Mouse (Mus musculus): ENCODE measurements around the gene Pprc1. TPM values are rescaled to one million over a fixed set of nuclear protein-coding genes. Genes with fewer than 3 reads are reported as not detected.

Gene Pprc1
- polyA plus RNA-seq, 1 experiment from 2014 or later, result 46.7 TPM

GRCm38 (mm10) chr19:46096396-46096795 is 51.7 kb downstream of the Pprc1 start:
- WGBS, result 86% methylated on average over 5 of the region's 5 CpGs
- no peak for DNase-seq (ENCODE audit: low spot score)
- Histone ChIP-seq H3K36me3 (replicated peaks; ENCODE audit: control insufficient read depth, insufficient read depth, low read depth, low read length) (no peaks in the 10 kb centered on the region), H3K9me3 (replicated peaks; ENCODE audit: control insufficient read depth, low read length) (no peaks in the 10 kb centered on the region), H3K4me3 (ENCODE audit: low read depth, low read length) (no peak overlapping the region), H3K27ac (replicated peaks; ENCODE audit: low read depth, low read length) (no peak overlapping the region), H3K4me1 (ENCODE audit: control insufficient read depth, insufficient read depth, low read length) (no peaks in the 10 kb centered on the region), H3K9ac (replicated peaks; ENCODE audit: low read length) (no peak overlapping the region), H3K27me3 (ENCODE audit: control insufficient read depth, insufficient read depth, low read length) (no peaks in the 10 kb centered on the region), H3K4me2 (ENCODE audit: low read depth, low read length) (no peak overlapping the region)
- no peak for ATAC-seq (replicated peaks; ENCODE audit: insufficient number of reproducible peaks, low FRiP score, low TSS enrichment, low read depth)

- Histone ChIP-seq H3K9me3 (replicated peaks; ENCODE audit: control insufficient read depth, low read length) (no peaks in the 10 kb centered on the region), H3K9ac (replicated peaks; ENCODE audit: low read length) (no peak overlapping the region), H3K4me2 (ENCODE audit: low read depth, low read length) (no peak overlapping the region), H3K36me3 (replicated peaks; ENCODE audit: control insufficient read depth, insufficient read depth, low read depth, low read length) (no peaks in the 10 kb centered on the region), H3K4me1 (ENCODE audit: control insufficient read depth, insufficient read depth, low read length) (no peaks in the 10 kb centered on the region), H3K27ac (replicated peaks; ENCODE audit: low read depth, low read length) (no peak overlapping the region), H3K27me3 (ENCODE audit: control insufficient read depth, insufficient read depth, low read length) (no peaks in the 10 kb centered on the region), H3K4me3 (ENCODE audit: low read depth, low read length) (no peak overlapping the region)
- ATAC-seq (replicated peaks; ENCODE audit: insufficient number of reproducible peaks, low FRiP score, low TSS enrichment, low read depth) (no peak), DNase-seq (ENCODE audit: low spot score) (no peak)
- 92% methylated on average over 3 of the region's 3 CpGs for WGBS
Observed at GRCm38 (mm10) chr19:46099561-46099960, 54.9 kb downstream of the Pprc1 start.

DNA sequence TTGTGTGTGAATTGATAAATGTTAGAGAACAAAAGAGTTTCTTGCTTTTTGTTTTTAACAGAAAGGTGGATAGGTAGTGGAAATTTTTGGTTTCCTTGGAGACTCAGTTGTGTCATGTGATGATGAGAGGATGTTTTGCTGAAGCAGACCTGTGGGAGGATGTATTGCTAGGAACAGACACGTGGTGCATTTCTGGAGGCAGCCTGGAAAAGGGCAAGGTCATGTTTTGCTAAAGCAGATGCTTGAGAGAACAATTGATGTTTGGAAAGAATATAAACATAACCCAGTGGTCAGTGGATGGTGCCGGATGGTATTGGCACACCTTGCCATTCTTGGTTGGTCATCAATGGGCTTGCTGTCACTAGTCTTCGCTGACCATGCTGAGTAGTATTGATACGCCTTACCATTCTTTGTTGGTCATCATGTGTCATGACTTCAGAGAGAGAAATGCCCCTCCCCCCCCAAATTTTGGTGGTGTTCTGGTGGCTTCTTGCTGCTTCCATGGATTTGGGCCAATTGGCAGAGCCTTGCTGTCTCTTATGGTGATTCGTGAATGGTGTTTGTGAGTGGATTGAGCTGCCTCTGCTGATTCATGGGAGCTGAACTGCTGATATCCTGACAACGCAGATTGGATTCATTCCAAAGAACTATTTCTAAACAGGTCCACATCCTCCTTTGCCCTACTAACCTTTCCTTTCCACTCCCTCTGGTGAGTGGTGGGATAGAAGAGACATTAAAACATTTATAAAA is 58.9 kb downstream of the Pprc1 start:
- no peak for ATAC-seq (replicated peaks; ENCODE audit: insufficient number of reproducible peaks, low FRiP score, low TSS enrichment, low read depth)
- H3K9me3 ChIP-seq (replicated peaks; ENCODE audit: control insufficient read depth, low read length), result no peaks in the 10 kb centered on the region
- DNase-seq (ENCODE audit: low spot score), result no peak
- WGBS, result 90% methylated on average over 6 of the region's 6 CpGs
- no peak overlapping the region for H3K27ac ChIP-seq (replicated peaks; ENCODE audit: low read depth, low read length)
- no peak overlapping the region for H3K4me2 ChIP-seq (ENCODE audit: low read depth, low read length)
- H3K4me3 ChIP-seq (ENCODE audit: low read depth, low read length), result no peak overlapping the region
- H3K9ac ChIP-seq (replicated peaks; ENCODE audit: low read length), result no peak overlapping the region
- no peaks in the 10 kb centered on the region for H3K4me1 ChIP-seq (ENCODE audit: control insufficient read depth, insufficient read depth, low read length)
- H3K27me3 ChIP-seq (ENCODE audit: control insufficient read depth, insufficient read depth, low read length), result no peaks in the 10 kb centered on the region
- no peaks in the 10 kb centered on the region for H3K36me3 ChIP-seq (replicated peaks; ENCODE audit: control insufficient read depth, insufficient read depth, low read depth, low read length)

GRCm38 (mm10) chr19:46104187-46104557 is 59.5 kb downstream of the Pprc1 start:
- ATAC-seq (replicated peaks; ENCODE audit: insufficient number of reproducible peaks, low FRiP score, low TSS enrichment, low read depth), result no peak
- DNase-seq (ENCODE audit: low spot score), result no peak
- WGBS, result 87% methylated on average over 2 of the region's 2 CpGs
- Histone ChIP-seq H3K9ac (replicated peaks; ENCODE audit: low read length) (no peak overlapping the region), H3K36me3 (replicated peaks; ENCODE audit: control insufficient read depth, insufficient read depth, low read depth, low read length) (no peaks in the 10 kb centered on the region), H3K4me2 (ENCODE audit: low read depth, low read length) (no peak overlapping the region), H3K27me3 (ENCODE audit: control insufficient read depth, insufficient read depth, low read length) (no peaks in the 10 kb centered on the region), H3K4me3 (ENCODE audit: low read depth, low read length) (no peak overlapping the region), H3K4me1 (ENCODE audit: control insufficient read depth, insufficient read depth, low read length) (no peaks in the 10 kb centered on the region), H3K9me3 (replicated peaks; ENCODE audit: control insufficient read depth, low read length) (no peaks in the 10 kb centered on the region), H3K27ac (replicated peaks; ENCODE audit: low read depth, low read length) (no peak overlapping the region)

- Histone ChIP-seq H3K4me1 (ENCODE audit: control insufficient read depth, insufficient read depth, low read length) (no peaks in the 10 kb centered on the region), H3K9me3 (replicated peaks; ENCODE audit: control insufficient read depth, low read length) (no peaks in the 10 kb centered on the region), H3K27me3 (ENCODE audit: control insufficient read depth, insufficient read depth, low read length) (no peaks in the 10 kb centered on the region), H3K4me2 (ENCODE audit: low read depth, low read length) (no peak overlapping the region), H3K4me3 (ENCODE audit: low read depth, low read length) (no peak overlapping the region), H3K27ac (replicated peaks; ENCODE audit: low read depth, low read length) (no peak overlapping the region), H3K36me3 (replicated peaks; ENCODE audit: control insufficient read depth, insufficient read depth, low read depth, low read length) (no peaks in the 10 kb centered on the region), H3K9ac (replicated peaks; ENCODE audit: low read length) (no peak overlapping the region)
- no peak for DNase-seq (ENCODE audit: low spot score)
- no peak for ATAC-seq (replicated peaks; ENCODE audit: insufficient number of reproducible peaks, low FRiP score, low TSS enrichment, low read depth)
- 84% methylated on average over 2 of the region's 2 CpGs for WGBS
Observed at GRCm38 (mm10) chr19:46110214-46110613, 65.5 kb downstream of the Pprc1 start.

GRCm38 (mm10) chr19:46110781-46111180 is 66.1 kb downstream of the Pprc1 start:
- no peak for ATAC-seq (replicated peaks; ENCODE audit: insufficient number of reproducible peaks, low FRiP score, low TSS enrichment, low read depth)
- DNase-seq (ENCODE audit: low spot score), result no peak
- no peak overlapping the region for H3K27ac ChIP-seq (replicated peaks; ENCODE audit: low read depth, low read length)
- H3K4me1 ChIP-seq (ENCODE audit: control insufficient read depth, insufficient read depth, low read length), result no peaks in the 10 kb centered on the region
- H3K9me3 ChIP-seq (replicated peaks; ENCODE audit: control insufficient read depth, low read length), result no peaks in the 10 kb centered on the region
- no peaks in the 10 kb centered on the region for H3K36me3 ChIP-seq (replicated peaks; ENCODE audit: control insufficient read depth, insufficient read depth, low read depth, low read length)
- no peaks in the 10 kb centered on the region for H3K27me3 ChIP-seq (ENCODE audit: control insufficient read depth, insufficient read depth, low read length)
- 88% methylated on average over 5 of the region's 5 CpGs for WGBS
- H3K9ac ChIP-seq (replicated peaks; ENCODE audit: low read length), result no peak overlapping the region
- no peak overlapping the region for H3K4me3 ChIP-seq (ENCODE audit: low read depth, low read length)
- no peak overlapping the region for H3K4me2 ChIP-seq (ENCODE audit: low read depth, low read length)

DNA sequence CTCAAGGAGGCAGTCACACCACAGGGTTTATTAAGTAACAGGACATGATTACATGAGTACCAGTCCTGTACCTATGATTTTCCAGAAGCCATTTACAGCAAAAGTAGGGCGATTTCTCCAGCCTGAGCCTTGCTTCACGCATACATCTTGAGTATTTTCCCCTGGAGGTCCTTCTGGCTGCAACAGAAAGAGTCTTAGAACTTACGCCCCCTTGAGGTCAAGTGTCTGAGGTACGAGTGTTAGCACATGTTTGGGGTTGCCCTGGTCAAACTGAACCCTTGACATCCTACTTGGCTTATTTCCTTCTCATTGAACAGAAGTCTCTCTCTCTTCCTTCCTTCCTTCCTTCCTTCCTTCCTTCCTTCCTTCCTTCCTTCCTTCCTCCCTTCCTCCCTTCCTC is 69.9 kb downstream of the Pprc1 start:
- H3K27me3 ChIP-seq (ENCODE audit: control insufficient read depth, insufficient read depth, low read length), result no peaks in the 10 kb centered on the region
- H3K4me3 ChIP-seq (ENCODE audit: low read depth, low read length), result no peak overlapping the region
- no peak overlapping the region for H3K27ac ChIP-seq (replicated peaks; ENCODE audit: low read depth, low read length)
- no peaks in the 10 kb centered on the region for H3K4me1 ChIP-seq (ENCODE audit: control insufficient read depth, insufficient read depth, low read length)
- H3K36me3 ChIP-seq (replicated peaks; ENCODE audit: control insufficient read depth, insufficient read depth, low read depth, low read length), result no peaks in the 10 kb centered on the region
- no peak for ATAC-seq (replicated peaks; ENCODE audit: insufficient number of reproducible peaks, low FRiP score, low TSS enrichment, low read depth)
- H3K9me3 ChIP-seq (replicated peaks; ENCODE audit: control insufficient read depth, low read length), result no peaks in the 10 kb centered on the region
- WGBS, result 52% methylated on average over 4 of the region's 4 CpGs
- no peak overlapping the region for H3K4me2 ChIP-seq (ENCODE audit: low read depth, low read length)
- DNase-seq (ENCODE audit: low spot score), result no peak
- H3K9ac ChIP-seq (replicated peaks; ENCODE audit: low read length), result no peak overlapping the region

GRCm38 (mm10) chr19:46119458-46119857 is 74.8 kb downstream of the Pprc1 start:
- H3K9me3 ChIP-seq (replicated peaks; ENCODE audit: control insufficient read depth, low read length), result no peaks in the 10 kb centered on the region
- ATAC-seq (replicated peaks; ENCODE audit: insufficient number of reproducible peaks, low FRiP score, low TSS enrichment, low read depth), result no peak
- WGBS, result 86% methylated on average over 3 of the region's 3 CpGs
- no peak overlapping the region for H3K4me3 ChIP-seq (ENCODE audit: low read depth, low read length)
- no peaks in the 10 kb centered on the region for H3K27me3 ChIP-seq (ENCODE audit: control insufficient read depth, insufficient read depth, low read length)
- no peaks in the 10 kb centered on the region for H3K4me1 ChIP-seq (ENCODE audit: control insufficient read depth, insufficient read depth, low read length)
- no peak overlapping the region for H3K9ac ChIP-seq (replicated peaks; ENCODE audit: low read length)
- H3K4me2 ChIP-seq (ENCODE audit: low read depth, low read length), result no peak overlapping the region
- DNase-seq (ENCODE audit: low spot score), result no peak
- no peak overlapping the region for H3K27ac ChIP-seq (replicated peaks; ENCODE audit: low read depth, low read length)
- H3K36me3 ChIP-seq (replicated peaks; ENCODE audit: control insufficient read depth, insufficient read depth, low read depth, low read length), result no peaks in the 10 kb centered on the region

Data from embryonic facial prominence, embryonic 11.5 days (tissue).